Mouse (Mus musculus) hindbrain, postnatal 0 days (tissue): ENCODE data around the gene Pgap3. TPM values are rescaled to one million over a fixed set of nuclear protein-coding genes. Genes with fewer than 3 reads are reported as not detected.

Experiments
- ATAC-seq: fragments of 200-750 bp; cut with Nextera tagmentation; 2 replicates; pipeline ENCODE4 v1.8.0; 2017; ENCODE audit warnings: mild to moderate bottlenecking, moderate TSS enrichment, moderate library complexity
- DNase-seq: peaks from one replicate; pipeline ENCODE4 v3.0.0-alpha.2; 2015; ENCODE audit warnings: low spot score
- H3K27ac ChIP-seq: fragments of 300-500 bp; sonication (generic); 2 replicates; pipeline ENCODE4 v1.5.1; 2014; ENCODE audit warnings: mild to moderate bottlenecking
- H3K27me3 ChIP-seq: fragments of 300-500 bp; sonication (generic); 2 replicates; pipeline ENCODE4 v1.6.1; 2014; ENCODE audit warnings: low read length, mixed read lengths; ENCODE audit not compliant: insufficient read depth
- H3K36me3 ChIP-seq: fragments of 300-500 bp; sonication (generic); 2 replicates; pipeline ENCODE4 v1.6.1; 2014; ENCODE audit warnings: low read length, mixed read lengths; ENCODE audit not compliant: insufficient read depth
- H3K4me1 ChIP-seq: fragments of 300-500 bp; sonication (generic); 2 replicates; pipeline ENCODE4 v1.6.1; 2014; ENCODE audit warnings: antibody characterized with exemption, low read length, mixed read lengths; ENCODE audit not compliant: insufficient read depth
- H3K4me2 ChIP-seq: fragments of 300-500 bp; sonication (generic); 2 replicates; pipeline ENCODE4 v1.6.1; 2014; ENCODE audit warnings: low read depth, mild to moderate bottlenecking, low read length, moderate library complexity, mixed read lengths
- H3K4me3 ChIP-seq: fragments of 300-500 bp; sonication (generic); 2 replicates; pipeline ENCODE4 v1.5.1; 2014; ENCODE audit warnings: low read length
- H3K9ac ChIP-seq: fragments of 300-500 bp; sonication (generic); replicated peaks from 2 replicates; pipeline ENCODE4 v1.6.1; 2014; ENCODE audit warnings: mild to moderate bottlenecking, low read length, moderate library complexity, mixed read lengths
- H3K9me3 ChIP-seq: fragments of 300-500 bp; sonication (generic); 2 replicates; pipeline ENCODE4 v1.6.1; 2016; ENCODE audit warnings: low read length, mixed read lengths
- CTCF ChIP-seq: IDR thresholded peaks from 2 replicates; pipeline ENCODE4 v1.5.1; 2016; ENCODE audit warnings: antibody characterized with exemption, control low read depth, low read depth
- WGBS: fragments of 180-500 bp; shearing (Covaris S2); extraction: QIAGEN DNeasy Blood & Tissue Kit; methylation state at CpG from one replicate; pipeline ENCODE4 v1.1.7; 2014; 5-methylcytosine and 5-hydroxymethylcytosine counted together
- polyA plus RNA-seq: library from polyadenylated mRNA; unstranded; fragments of >200 nt; fragmentation: Nextera tagmentation; extraction: Ambion mirVana; gene quantifications from 2 replicates; pipeline ENCODE4 v1.2.1, GENCODE M21; 2015
- total RNA-seq: library from RNA; depleted of rRNA; stranded (reverse); fragments of >200 nt; gene quantifications from 2 replicates; pipeline ENCODE4 v1.2.3, GENCODE M21; 2014

Pgap3 gene
- total and polyA plus RNA-seq, 2 experiments from 2014 or later: 9.2 to 12.0 TPM

DNA sequence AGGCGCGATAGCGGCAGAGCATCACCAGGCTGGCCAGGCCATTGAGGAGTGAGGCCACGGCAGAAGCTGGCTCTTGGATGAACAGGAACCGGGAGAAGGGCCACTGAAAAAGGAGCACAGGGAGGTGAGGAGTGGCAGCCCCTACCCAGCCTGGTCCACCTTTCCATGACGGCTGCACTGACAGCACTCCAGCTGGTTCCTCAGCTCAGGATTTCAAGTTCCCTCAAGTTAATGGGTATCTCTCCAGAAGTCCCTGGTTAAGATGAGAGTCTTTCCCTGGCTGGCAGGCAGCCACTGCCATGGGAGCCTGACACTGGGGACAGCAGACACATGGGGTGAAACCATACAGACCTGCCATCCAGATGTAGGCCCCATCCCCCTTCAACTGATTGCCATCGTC, 2.3 kb downstream of the Pgap3 start:
- H3K9me3 ChIP-seq: no peaks in the 10 kb centered on the region
- 84% methylated on average over 7 of the region's 7 CpGs for WGBS
- H3K4me2 ChIP-seq: no peak overlapping the region
- ATAC-seq: no peak
- peaks cover 10% of the 10 kb centered on the region for H3K4me1 ChIP-seq
- no peak for TF ChIP-seq CTCF
- H3K27me3 ChIP-seq: no peaks in the 10 kb centered on the region
- DNase-seq: no peak
- H3K36me3 ChIP-seq: no peaks in the 10 kb centered on the region
- H3K4me3 ChIP-seq: no peak overlapping the region
- H3K27ac ChIP-seq: no peak overlapping the region
- H3K9ac ChIP-seq: no peak overlapping the region

DNA sequence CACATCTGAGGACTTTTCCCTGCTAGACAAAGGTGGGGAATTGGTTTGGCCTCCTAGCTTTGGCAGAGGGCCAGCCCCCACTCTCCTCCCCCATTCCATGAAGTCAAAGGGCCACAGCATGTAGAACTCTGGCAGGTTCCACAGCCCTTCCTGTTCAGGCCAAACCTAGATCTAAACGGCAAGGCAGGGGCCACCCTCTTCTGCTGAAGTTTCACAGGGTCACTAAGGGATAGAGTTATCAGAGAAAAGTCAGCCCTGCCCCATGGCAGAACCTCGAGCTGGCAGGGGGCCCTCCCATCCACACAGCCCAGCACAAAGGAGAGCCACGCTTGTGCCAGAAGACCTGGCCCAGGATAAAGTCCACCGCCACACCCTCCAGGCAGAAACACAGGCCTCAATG, 5.2 kb downstream of the Pgap3 start:
- no peak overlapping the region for H3K9ac ChIP-seq
- no peaks in the 10 kb centered on the region for H3K36me3 ChIP-seq
- H3K27me3 ChIP-seq: no peaks in the 10 kb centered on the region
- 35% methylated on average over 4 of the region's 4 CpGs for WGBS
- H3K9me3 ChIP-seq: no peaks in the 10 kb centered on the region
- ATAC-seq: no peak
- no peak overlapping the region for H3K27ac ChIP-seq
- DNase-seq: no peak
- TF ChIP-seq CTCF: no peak
- H3K4me2 ChIP-seq: no peak overlapping the region
- H3K4me3 ChIP-seq: no peak overlapping the region
- peaks cover 6% of the 10 kb centered on the region for H3K4me1 ChIP-seq

DNA sequence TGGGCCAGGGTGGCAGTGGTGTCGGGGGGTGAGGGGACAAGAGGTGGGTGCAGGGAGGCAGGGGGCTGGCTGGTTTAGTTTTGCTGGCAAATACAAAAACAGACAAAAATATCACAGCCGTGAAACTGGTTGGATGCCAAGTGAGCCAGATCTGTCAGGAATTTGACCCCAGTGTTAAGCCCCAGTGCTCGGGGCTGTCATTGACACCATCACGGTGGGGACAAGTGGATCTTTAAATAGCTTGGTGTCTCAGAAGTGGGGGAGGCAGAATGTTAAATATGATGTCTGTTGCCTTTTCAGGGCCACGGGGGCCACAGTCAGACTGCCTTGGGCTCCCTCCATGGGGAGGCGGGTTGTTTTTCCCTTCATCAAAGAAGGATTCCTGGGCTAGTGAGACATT, 6.0 kb downstream of the Pgap3 start:
- no peak overlapping the region for H3K4me2 ChIP-seq
- DNase-seq (no peak), ATAC-seq (no peak)
- H3K27me3 ChIP-seq: no peaks in the 10 kb centered on the region
- H3K9ac ChIP-seq: no peak overlapping the region
- H3K27ac ChIP-seq: no peak overlapping the region
- H3K4me3 ChIP-seq: no peak overlapping the region
- H3K9me3 ChIP-seq: no peaks in the 10 kb centered on the region
- TF ChIP-seq CTCF: no peak
- H3K4me1 ChIP-seq: no peaks in the 10 kb centered on the region; the same call in 1 of the 2 replicates
- 45% methylated on average over 6 of the region's 6 CpGs for WGBS
- no peaks in the 10 kb centered on the region for H3K36me3 ChIP-seq

DNA sequence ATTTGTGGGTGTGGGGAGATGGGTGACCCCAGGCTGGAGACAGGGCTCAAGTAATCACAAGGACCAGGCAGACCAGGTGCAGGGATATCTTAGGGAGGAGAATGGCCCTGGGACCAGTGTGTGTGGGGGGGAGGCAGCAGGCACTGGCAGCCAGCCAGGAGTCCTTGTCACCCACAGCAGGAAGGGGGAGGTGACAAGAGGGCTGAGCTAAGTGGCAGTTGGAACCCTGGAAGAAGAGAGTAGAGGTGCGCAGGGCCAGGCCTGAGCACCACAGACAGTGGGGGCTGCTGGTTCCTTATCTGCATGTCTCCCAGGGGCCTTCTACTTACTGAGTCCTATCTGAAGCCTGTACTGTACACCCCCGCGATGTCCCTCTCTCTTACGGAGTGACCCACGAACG, 7.0 kb downstream of the Pgap3 start:
- H3K9ac ChIP-seq: no peak overlapping the region
- ATAC-seq: no peak
- H3K27me3 ChIP-seq: no peaks in the 10 kb centered on the region
- no peaks in the 10 kb centered on the region; the same call in 1 of the 2 replicates for H3K4me1 ChIP-seq
- WGBS: 78% methylated on average over 6 of the region's 6 CpGs
- DNase-seq: no peak
- TF ChIP-seq CTCF: no peak
- H3K9me3 ChIP-seq: no peaks in the 10 kb centered on the region
- H3K27ac ChIP-seq: no peak overlapping the region
- no peak overlapping the region for H3K4me3 ChIP-seq
- H3K4me2 ChIP-seq: no peak overlapping the region
- no peaks in the 10 kb centered on the region for H3K36me3 ChIP-seq

DNA sequence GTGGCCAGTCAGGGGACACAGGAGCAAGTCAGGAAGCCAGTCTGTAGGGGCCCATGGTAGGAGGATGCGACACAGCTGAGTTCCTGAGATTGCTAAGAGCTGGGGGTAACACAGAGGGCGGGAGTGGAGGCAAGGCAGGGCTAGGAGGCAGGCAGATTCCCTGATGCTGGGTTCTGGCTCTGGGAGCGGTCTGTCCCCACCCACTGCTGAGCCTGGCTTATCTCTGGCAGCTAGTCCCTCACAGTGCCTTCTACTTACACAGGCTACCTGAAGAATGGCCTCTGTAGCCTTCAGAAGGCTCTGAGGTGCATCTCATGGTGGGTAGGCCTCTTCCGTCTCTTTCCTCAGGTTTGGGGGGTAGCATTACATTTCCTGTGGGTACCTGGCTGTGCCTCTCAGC, 7.6 kb downstream of the Pgap3 start:
- Histone ChIP-seq H3K9me3 (no peaks in the 10 kb centered on the region), H3K27me3 (no peaks in the 10 kb centered on the region), H3K4me1 (no peaks in the 10 kb centered on the region; the same call in 1 of the 2 replicates), H3K27ac (no peak overlapping the region), H3K9ac (no peak overlapping the region), H3K4me3 (no peak overlapping the region), H3K36me3 (no peaks in the 10 kb centered on the region), H3K4me2 (no peak overlapping the region)
- DNase-seq (no peak), ATAC-seq (no peak)
- WGBS: 61% methylated on average over 4 of the region's 4 CpGs
- no peak for TF ChIP-seq CTCF

DNA sequence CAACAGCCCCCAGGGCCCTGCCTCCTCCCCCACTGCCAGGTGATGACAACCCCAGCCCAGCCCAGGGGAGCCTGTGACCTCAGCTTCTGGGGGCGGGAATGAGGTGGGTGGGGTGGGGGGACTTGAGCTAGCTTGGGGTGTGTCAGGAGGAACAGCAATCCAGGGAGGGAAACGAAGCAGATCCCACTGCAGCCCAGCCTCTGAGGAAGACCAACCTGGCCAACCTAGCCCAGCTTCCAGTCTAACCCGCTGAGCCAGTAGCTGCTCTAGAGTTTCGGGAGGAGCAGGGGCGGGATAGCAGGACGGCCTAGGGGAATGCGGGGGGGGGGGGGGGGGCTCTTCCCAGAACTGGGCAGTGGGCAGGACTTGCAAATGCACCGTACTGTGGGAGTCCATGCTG, 8.3 kb downstream of the Pgap3 start:
- Histone ChIP-seq H3K9ac (no peak overlapping the region), H3K27me3 (peaks cover 4% of the 10 kb centered on the region; the same call in 1 of the 2 replicates), H3K36me3 (no peaks in the 10 kb centered on the region), H3K4me1 (no peaks in the 10 kb centered on the region; the same call in 1 of the 2 replicates), H3K4me3 (no peak overlapping the region), H3K9me3 (no peaks in the 10 kb centered on the region), H3K4me2 (no peak overlapping the region), H3K27ac (no peak overlapping the region)
- no peak for DNase-seq
- 25% methylated on average over 7 of the region's 8 CpGs for WGBS
- no peak for TF ChIP-seq CTCF
- ATAC-seq: no peak

DNA sequence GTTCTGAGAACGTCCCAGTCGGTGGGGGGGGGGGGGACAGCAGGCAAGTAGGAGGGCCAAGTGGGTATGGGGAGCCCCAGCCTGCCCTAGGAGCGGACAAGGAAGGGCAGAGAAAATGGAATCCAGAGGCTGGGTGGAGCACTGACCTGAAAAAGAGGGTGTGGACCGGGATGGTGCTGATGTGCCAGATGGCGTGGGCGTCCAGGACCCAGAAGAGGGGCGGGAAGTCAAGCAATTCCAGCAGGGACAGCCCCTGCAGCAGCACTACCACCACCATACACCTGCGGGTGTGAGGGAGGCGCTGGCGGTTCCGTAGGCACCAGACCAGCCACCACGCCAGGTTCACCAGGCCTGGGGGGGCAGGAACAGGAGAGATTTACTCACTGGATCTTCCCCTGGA, 10.1 kb downstream of the Pgap3 start:
- no peak overlapping the region for H3K27ac ChIP-seq
- no peak for ATAC-seq
- no peak overlapping the region for H3K4me2 ChIP-seq
- WGBS: 81% methylated on average over 9 of the region's 12 CpGs
- no peak overlapping the region for H3K4me3 ChIP-seq
- no peak for DNase-seq
- peaks cover 5% of the 10 kb centered on the region; the same call in 1 of the 2 replicates for H3K27me3 ChIP-seq
- no peak overlapping the region for H3K9ac ChIP-seq
- H3K9me3 ChIP-seq: no peaks in the 10 kb centered on the region
- H3K4me1 ChIP-seq: no peaks in the 10 kb centered on the region; the same call in 1 of the 2 replicates
- no peak for TF ChIP-seq CTCF
- H3K36me3 ChIP-seq: no peaks in the 10 kb centered on the region
